Mouse (Mus musculus): ENCODE results near the gene Acvr1b.

DNA sequence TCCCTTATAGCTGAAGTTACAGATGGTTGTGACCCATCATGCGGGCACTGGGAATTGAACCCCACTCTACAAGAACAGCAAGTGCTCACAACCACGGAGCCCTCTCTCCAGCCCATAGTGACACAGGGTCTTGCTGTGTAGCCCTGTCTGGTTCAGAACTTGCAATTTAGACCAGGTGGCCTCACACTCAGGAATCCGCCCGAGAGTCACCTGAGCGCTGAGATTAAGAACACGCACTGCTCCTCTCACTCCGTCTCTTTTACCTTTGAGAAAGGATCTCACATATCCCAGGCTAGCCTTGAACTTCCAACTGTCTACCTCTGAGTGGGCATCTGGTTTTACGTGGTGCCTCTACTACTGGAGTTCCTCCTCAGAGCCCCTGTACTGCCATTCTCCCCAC, 10.4 kb downstream of the Acvr1b start:
- no peak for TF ChIP-seq CTCF (IDR thresholded peaks at IDR 0.05; ENCODE audit: control insufficient read depth, insufficient read depth, insufficient read length)
- TF ChIP-seq MYOG (IDR thresholded peaks at IDR 0.05; ENCODE audit: control insufficient read depth, extremely low read depth, insufficient read length), result no peak
- no peak for TF ChIP-seq USF1 (IDR thresholded peaks at IDR 0.05; ENCODE audit: low read depth)
- TF ChIP-seq MAX (IDR thresholded peaks at IDR 0.05), result no peak
- TF ChIP-seq FOSL1 (IDR thresholded peaks at IDR 0.05; ENCODE audit: insufficient read depth, low read length, poor library complexity, severe bottlenecking), result no peak

Data from C2C12 (cell line).